Mouse (Mus musculus) olfactory bulb, adult 2 months (tissue): ENCODE results near the gene Arhgap44.

Experiments
- CTCF ChIP-seq: fragments of 200-500 bp; IDR thresholded peaks from 2 replicates; pipeline ENCODE4 v1.5.1; 2012; ENCODE audit warnings: low read depth, mild to moderate bottlenecking, low read length, moderate library complexity; ENCODE audit not compliant: insufficient read depth
- POLR2A ChIP-seq: fragments of 200-500 bp; IDR thresholded peaks from 2 replicates; pipeline ENCODE4 v1.6.1; 2012; ENCODE audit warnings: mild to moderate bottlenecking, low read depth, low read length, moderate library complexity; ENCODE audit not compliant: insufficient read depth

GRCm38 (mm10) chr11:65088451-65089222, 74.1 kb downstream of the Arhgap44 start:
- TF ChIP-seq CTCF = no peak
- no peak for TF ChIP-seq POLR2A
